Mouse (Mus musculus) neural tube, embryonic 13.5 days (tissue): ENCODE data around the gene P2rx1. TPM values are rescaled to one million over a fixed set of nuclear protein-coding genes. Genes with fewer than 3 reads are reported as not detected.
A peak's percentile ranks its signal among the peaks of the same experiment; 100 is the strongest.

Experiments used
- ATAC-seq: fragments of 200-750 bp; cut with Nextera tagmentation; 2 replicates; pipeline ENCODE4 v1.8.0; 2017; ENCODE audit warnings: low read depth, mild to moderate bottlenecking, moderate TSS enrichment, moderate library complexity
- H3K27ac ChIP-seq: fragments of 300-500 bp; sonication (generic); replicated peaks from 2 replicates; pipeline ENCODE4 v1.5.1; 2015; ENCODE audit warnings: moderate library complexity, mild to moderate bottlenecking, inconsistent platforms
- H3K27me3 ChIP-seq: fragments of 300-500 bp; sonication (generic); 2 replicates; pipeline ENCODE4 v1.6.1; 2015; ENCODE audit warnings: mild to moderate bottlenecking, inconsistent platforms
- H3K36me3 ChIP-seq: fragments of 300-500 bp; sonication (generic); 2 replicates; pipeline ENCODE4 v1.6.1; 2015; ENCODE audit warnings: mild to moderate bottlenecking, inconsistent platforms
- H3K4me1 ChIP-seq: fragments of 300-500 bp; sonication (generic); replicated peaks from 2 replicates; pipeline ENCODE4 v1.6.1; 2015; ENCODE audit warnings: inconsistent platforms
- H3K4me2 ChIP-seq: fragments of 300-500 bp; sonication (generic); 2 replicates; pipeline ENCODE4 v1.6.1; 2015; ENCODE audit warnings: inconsistent platforms, mild to moderate bottlenecking, moderate library complexity
- H3K4me3 ChIP-seq: fragments of 300-500 bp; sonication (generic); 2 replicates; pipeline ENCODE4 v1.5.1; 2015; ENCODE audit warnings: mild to moderate bottlenecking, inconsistent platforms
- H3K9ac ChIP-seq: fragments of 300-500 bp; sonication (generic); 2 replicates; pipeline ENCODE4 v1.6.1; 2015; ENCODE audit warnings: moderate library complexity, mild to moderate bottlenecking, inconsistent platforms
- H3K9me3 ChIP-seq: fragments of 300-500 bp; sonication (generic); 2 replicates; pipeline ENCODE4 v1.6.1; 2016; ENCODE audit warnings: inconsistent platforms
- whole genome bisulfite sequencing: fragments of 180-500 bp; shearing (Covaris S2); methylation state at CpG from one replicate; pipeline ENCODE4 v1.1.7; 2015; 5-methylcytosine and 5-hydroxymethylcytosine counted together
- polyA plus RNA-seq: library from polyadenylated mRNA; unstranded; fragments of >200 nt; fragmentation: Nextera tagmentation; extraction: Ambion mirVana; gene quantifications from 2 replicates; pipeline ENCODE4 v1.2.1, GENCODE M21; 2015

The P2rx1 gene
- polyA plus RNA-seq, 1 experiment from 2014 or later = 0.38 TPM

DNA sequence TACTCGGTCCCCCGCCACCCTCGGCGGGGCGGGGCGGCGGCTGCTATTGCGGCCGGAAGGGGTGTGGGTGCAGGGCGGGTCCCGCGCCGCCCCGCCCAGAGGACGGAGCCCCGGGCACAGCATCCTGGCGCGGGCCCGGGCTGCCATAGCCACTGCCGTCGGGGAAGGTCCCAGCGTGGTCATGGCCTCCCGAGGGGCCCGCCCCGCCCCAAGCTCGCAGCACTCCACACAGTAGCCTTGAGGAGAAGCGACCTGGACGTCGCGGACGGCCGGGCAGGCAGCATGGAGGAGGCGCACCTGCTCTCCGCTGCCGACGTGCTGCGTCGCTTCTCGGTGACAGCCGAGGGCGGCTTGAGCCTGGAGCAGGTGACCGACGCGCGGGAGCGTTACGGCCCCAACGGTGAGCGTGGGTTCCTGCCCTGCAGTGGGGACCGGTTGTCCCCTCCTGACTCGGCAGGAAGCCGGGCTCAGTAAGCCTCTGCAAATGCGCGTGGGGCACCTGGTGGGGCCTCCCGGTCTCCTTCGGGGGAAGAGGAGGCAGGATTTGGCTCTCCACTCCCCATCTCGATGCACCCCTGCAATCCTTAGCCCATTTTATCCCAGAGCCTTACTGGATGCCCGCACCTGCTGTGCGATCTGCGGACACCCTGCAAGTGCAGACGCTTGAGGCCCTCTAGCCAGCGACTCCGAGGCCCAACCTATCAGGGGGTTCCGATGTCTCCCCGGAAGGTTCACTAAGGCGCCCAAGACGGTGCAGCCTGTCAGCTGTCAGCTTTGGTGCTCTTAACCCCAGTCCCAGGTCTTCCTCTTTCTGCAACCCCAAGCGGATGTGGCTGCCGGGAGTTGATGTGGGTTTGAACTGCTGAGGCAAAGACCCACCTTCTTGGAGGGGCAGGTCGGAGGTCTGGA, 37.6 kb upstream of the P2rx1 start, which contains the start of gene Atp2a3:
Gene Atp2a3, plus strand, starts transcription at position 98 of the 909 bp plus-strand sequence.
- Histone ChIP-seq H3K27ac (no peak within 1 kb of the TSS), H3K4me2 (peak within 1 kb of the TSS; percentile 50), H3K9ac (no peak within 1 kb of the TSS; the same call in 1 of the 2 replicates), H3K27me3 (peaks cover 55% of the 10 kb centered on the region), H3K4me1 (peaks cover 12% of the 10 kb centered on the region), H3K9me3 (no peaks in the 10 kb centered on the region), H3K36me3 (no peaks in the 10 kb centered on the region), H3K4me3 (peak within 1 kb of the TSS; percentile 26)
- 4% methylated on average over 60 of the region's 70 CpGs for WGBS
- no peak for ATAC-seq

DNA sequence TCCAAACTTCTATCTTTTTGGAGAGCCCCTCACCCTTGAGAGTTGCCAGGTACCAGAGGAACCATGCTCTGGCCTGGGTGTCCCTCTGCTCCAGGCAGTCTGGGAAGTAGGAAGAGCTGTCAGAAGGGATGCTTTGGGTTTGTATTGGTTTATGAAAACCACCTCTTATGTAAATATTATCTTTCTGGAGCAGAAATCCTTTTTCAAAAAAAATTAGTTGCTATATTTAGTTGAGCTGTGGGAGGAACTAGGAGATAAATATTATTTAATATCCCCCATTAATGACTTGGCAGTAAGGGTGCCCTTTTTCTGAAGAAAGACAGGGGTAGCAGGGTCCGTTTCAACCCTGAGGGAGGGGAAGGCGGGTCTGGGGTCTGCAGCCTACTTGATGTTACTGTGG, 36.5 kb upstream of the P2rx1 start:
- H3K4me1 ChIP-seq = peaks cover 12% of the 10 kb centered on the region
- no peaks in the 10 kb centered on the region for H3K36me3 ChIP-seq
- no peaks in the 10 kb centered on the region for H3K9me3 ChIP-seq
- WGBS = 85% methylated on average over 2 of the region's 2 CpGs
- H3K4me2 ChIP-seq = no peak overlapping the region
- peaks cover 51% of the 10 kb centered on the region for H3K27me3 ChIP-seq
- ATAC-seq = no peak
- no peak overlapping the region for H3K27ac ChIP-seq
- H3K4me3 ChIP-seq = no peak overlapping the region
- H3K9ac ChIP-seq = no peak overlapping the region

GRCm38 (mm10) chr11:72963058-72963788, 35.7 kb upstream of the P2rx1 start:
- Histone ChIP-seq H3K9me3 (no peaks in the 10 kb centered on the region), H3K4me3 (no peak overlapping the region), H3K36me3 (no peaks in the 10 kb centered on the region), H3K4me2 (no peak overlapping the region), H3K27ac (no peak overlapping the region), H3K27me3 (peaks cover 51% of the 10 kb centered on the region), H3K9ac (no peak overlapping the region), H3K4me1 (peaks cover 12% of the 10 kb centered on the region)
- WGBS = 52% methylated on average over 7 of the region's 7 CpGs
- ATAC-seq = no peak

DNA sequence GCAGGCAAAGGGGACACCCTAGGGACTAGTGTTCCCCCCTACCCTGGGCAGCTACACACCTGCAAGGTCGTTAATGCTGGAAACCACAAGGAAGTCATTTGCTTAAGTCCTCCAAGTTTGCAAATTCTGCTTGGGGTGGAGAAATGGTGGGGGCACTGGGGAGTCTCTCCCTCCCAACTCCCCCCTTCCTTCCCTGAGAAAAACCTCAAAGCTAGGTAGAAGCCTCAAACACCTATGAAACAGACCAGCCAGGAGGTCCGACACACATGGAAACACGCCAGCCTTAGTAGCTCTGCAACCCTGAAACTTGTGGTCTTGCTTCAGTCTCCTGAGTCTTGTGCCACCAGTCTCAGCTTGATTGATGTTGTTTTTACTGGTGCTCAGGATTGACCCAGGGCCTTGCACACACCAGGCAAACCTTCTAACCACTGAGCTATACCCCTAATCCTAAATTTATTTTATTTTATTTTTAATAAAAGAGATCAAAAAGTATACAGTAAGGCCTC, 35.1 kb upstream of the P2rx1 start:
- no peaks in the 10 kb centered on the region for H3K36me3 ChIP-seq
- peaks cover 51% of the 10 kb centered on the region for H3K27me3 ChIP-seq
- H3K4me1 ChIP-seq = peaks cover 12% of the 10 kb centered on the region
- H3K27ac ChIP-seq = no peak overlapping the region
- 64% methylated on average over 3 of the region's 3 CpGs for WGBS
- H3K4me3 ChIP-seq = no peak overlapping the region
- no peak overlapping the region for H3K9ac ChIP-seq
- ATAC-seq = no peak
- no peak overlapping the region for H3K4me2 ChIP-seq
- no peaks in the 10 kb centered on the region for H3K9me3 ChIP-seq

DNA sequence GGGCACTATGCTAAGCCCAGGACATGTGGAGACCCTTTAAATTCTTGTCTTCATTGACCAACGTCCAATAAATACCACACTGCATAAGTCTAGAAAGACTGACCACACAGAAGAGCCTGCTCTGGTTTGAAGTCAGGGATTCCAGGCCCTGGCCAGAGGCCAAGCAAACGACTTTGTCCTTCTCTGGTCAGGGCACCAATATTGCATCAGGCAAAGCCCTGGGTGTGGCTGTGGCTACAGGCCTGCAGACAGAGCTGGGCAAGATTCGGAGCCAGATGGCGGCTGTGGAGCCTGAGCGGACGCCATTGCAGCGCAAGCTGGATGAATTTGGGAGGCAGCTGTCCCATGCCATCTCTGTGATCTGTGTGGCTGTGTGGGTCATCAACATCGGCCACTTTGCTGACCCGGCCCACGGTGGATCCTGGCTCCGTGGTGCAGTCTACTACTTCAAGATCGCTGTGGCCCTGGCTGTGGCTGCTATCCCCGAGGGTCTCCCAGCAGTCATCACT, 23.9 kb upstream of the P2rx1 start:
- Histone ChIP-seq H3K36me3 (no peaks in the 10 kb centered on the region), H3K9me3 (no peaks in the 10 kb centered on the region), H3K27me3 (peaks cover 2% of the 10 kb centered on the region; the same call in 1 of the 2 replicates), H3K4me2 (no peak overlapping the region), H3K27ac (no peak overlapping the region), H3K4me3 (no peak overlapping the region), H3K4me1 (no peaks in the 10 kb centered on the region), H3K9ac (no peak overlapping the region)
- no peak for ATAC-seq
- 84% methylated on average over 13 of the region's 13 CpGs for WGBS

DNA sequence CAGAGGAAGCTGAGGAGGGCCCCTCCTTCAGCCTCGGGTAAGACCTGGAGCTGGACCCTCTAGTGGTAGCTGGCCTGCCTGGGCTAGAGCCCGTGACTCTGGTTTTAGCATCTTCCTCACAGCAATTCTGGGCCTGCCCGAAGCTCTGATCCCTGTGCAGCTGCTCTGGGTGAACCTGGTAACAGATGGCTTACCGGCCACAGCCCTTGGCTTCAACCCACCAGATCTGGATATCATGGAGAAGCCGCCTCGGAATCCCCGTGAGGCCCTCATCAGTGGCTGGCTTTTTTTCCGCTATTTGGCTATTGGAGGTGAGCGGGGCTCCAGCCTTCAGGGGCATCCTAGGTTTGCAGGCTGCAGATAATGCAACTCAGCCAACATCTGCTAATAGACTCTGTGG, 16.4 kb upstream of the P2rx1 start:
- H3K36me3 ChIP-seq = no peaks in the 10 kb centered on the region
- ATAC-seq = no peak
- no peaks in the 10 kb centered on the region for H3K4me1 ChIP-seq
- no peak overlapping the region for H3K27ac ChIP-seq
- H3K4me3 ChIP-seq = no peak overlapping the region
- no peaks in the 10 kb centered on the region for H3K9me3 ChIP-seq
- H3K4me2 ChIP-seq = no peak overlapping the region
- 87% methylated on average over 9 of the region's 9 CpGs for WGBS
- H3K27me3 ChIP-seq = no peaks in the 10 kb centered on the region
- no peak overlapping the region for H3K9ac ChIP-seq

GRCm38 (mm10) chr11:72983283-72983682, 15.6 kb upstream of the P2rx1 start:
- no peak overlapping the region for H3K9ac ChIP-seq
- H3K27me3 ChIP-seq = no peaks in the 10 kb centered on the region
- no peak overlapping the region for H3K4me2 ChIP-seq
- H3K36me3 ChIP-seq = no peaks in the 10 kb centered on the region
- no peaks in the 10 kb centered on the region for H3K4me1 ChIP-seq
- 48% methylated on average over 5 of the region's 5 CpGs for WGBS
- H3K9me3 ChIP-seq = no peaks in the 10 kb centered on the region
- H3K27ac ChIP-seq = no peak overlapping the region
- no peak overlapping the region for H3K4me3 ChIP-seq
- ATAC-seq = no peak

DNA sequence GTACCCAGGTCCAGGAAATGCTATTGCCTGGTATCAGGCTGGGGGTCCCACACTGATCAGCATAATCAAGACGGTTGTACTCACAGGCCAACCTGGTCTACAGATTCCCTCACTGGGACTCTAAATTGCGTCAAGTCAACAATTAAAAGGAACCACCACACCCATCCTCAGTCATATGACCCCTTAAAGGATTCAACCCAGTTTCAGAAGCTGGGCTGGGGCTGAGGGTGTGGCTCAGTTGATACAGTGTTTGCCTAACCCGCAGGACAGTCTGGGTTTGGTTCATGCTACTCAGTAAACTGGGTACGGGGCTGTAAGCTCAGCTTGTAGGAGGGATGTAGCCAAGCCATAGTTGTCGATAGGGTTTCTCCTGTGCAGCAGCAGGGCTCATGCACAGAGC, 12.2 kb upstream of the P2rx1 start:
- H3K36me3 ChIP-seq = no peaks in the 10 kb centered on the region

DNA sequence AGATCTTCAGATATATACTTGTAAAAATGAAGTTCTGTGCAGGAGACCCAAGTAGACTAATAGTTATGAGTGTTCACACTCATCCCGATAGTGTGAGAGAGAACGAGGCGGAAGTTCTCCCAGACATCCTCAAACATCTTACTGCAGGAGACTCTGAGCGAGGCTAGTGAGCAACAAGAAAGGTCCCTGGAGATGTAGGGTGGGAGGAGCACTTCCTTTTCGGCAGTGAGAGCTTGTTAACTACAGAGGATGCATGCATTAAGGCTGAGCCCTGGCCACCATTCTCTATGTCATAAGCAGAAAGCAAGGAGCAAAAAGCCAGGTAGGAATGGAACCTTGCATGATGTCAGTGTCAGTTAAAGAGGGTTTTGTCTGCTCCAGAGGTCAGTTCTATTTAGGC, 11.7 kb upstream of the P2rx1 start:
- 65% methylated on average over 5 of the region's 5 CpGs for WGBS
- Histone ChIP-seq H3K4me1 (no peaks in the 10 kb centered on the region; the same call in 1 of the 2 replicates), H3K4me3 (no peak overlapping the region), H3K9me3 (no peaks in the 10 kb centered on the region), H3K27me3 (no peaks in the 10 kb centered on the region), H3K27ac (no peak overlapping the region), H3K36me3 (no peaks in the 10 kb centered on the region), H3K9ac (no peak overlapping the region), H3K4me2 (no peak overlapping the region)
- ATAC-seq = no peak

More for the DNA sequence above, 12.2 kb upstream of the P2rx1 start:
- ATAC-seq = no peak
- 74% methylated on average over 5 of the region's 5 CpGs for WGBS
- Histone ChIP-seq H3K9me3 (no peaks in the 10 kb centered on the region), H3K27me3 (no peaks in the 10 kb centered on the region), H3K4me3 (no peak overlapping the region), H3K4me2 (no peak overlapping the region), H3K27ac (no peak overlapping the region), H3K4me1 (no peaks in the 10 kb centered on the region; the same call in 1 of the 2 replicates), H3K9ac (no peak overlapping the region)

DNA sequence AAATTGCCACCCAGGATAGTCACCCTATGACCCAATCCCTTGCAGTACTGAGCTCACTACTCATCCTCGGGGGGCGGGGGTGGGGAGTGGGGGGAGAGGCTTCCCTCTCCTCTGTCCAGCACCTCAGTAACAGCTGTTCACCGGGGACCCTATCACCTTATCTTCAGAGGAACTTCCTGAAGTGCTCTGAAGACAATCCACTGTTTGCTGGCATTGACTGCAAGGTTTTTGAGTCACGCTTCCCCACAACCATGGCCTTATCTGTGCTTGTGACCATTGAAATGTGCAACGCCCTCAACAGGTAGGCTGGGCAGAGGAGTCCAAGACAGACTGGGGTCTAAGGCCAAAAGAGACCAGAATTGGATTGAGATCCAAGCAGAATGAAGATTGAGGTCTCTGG, 11.1 kb upstream of the P2rx1 start:
- Histone ChIP-seq H3K4me3 (no peak overlapping the region), H3K4me1 (no peaks in the 10 kb centered on the region; the same call in 1 of the 2 replicates), H3K4me2 (no peak overlapping the region), H3K9ac (no peak overlapping the region), H3K36me3 (no peaks in the 10 kb centered on the region), H3K9me3 (no peaks in the 10 kb centered on the region), H3K27ac (no peak overlapping the region), H3K27me3 (no peaks in the 10 kb centered on the region)
- no peak for ATAC-seq
- WGBS = 82% methylated on average over 5 of the region's 5 CpGs

GRCm38 (mm10) chr11:72989044-72989443, 9.9 kb upstream of the P2rx1 start:
- no peak overlapping the region for H3K9ac ChIP-seq
- H3K4me2 ChIP-seq = no peak overlapping the region
- no peaks in the 10 kb centered on the region for H3K27me3 ChIP-seq
- H3K27ac ChIP-seq = no peak overlapping the region
- 80% methylated on average over 6 of the region's 6 CpGs for WGBS
- no peak overlapping the region for H3K4me3 ChIP-seq
- no peaks in the 10 kb centered on the region; the same call in 1 of the 2 replicates for H3K4me1 ChIP-seq
- no peak for ATAC-seq
- H3K36me3 ChIP-seq = no peaks in the 10 kb centered on the region
- H3K9me3 ChIP-seq = no peaks in the 10 kb centered on the region

- Histone ChIP-seq H3K27ac (no peak overlapping the region), H3K9me3 (no peaks in the 10 kb centered on the region), H3K4me2 (no peak overlapping the region), H3K4me3 (no peak overlapping the region), H3K36me3 (no peaks in the 10 kb centered on the region), H3K27me3 (no peaks in the 10 kb centered on the region), H3K4me1 (no peaks in the 10 kb centered on the region; the same call in 1 of the 2 replicates), H3K9ac (no peak overlapping the region)
- WGBS = 72% methylated on average over 9 of the region's 9 CpGs
- no peak for ATAC-seq
Observed at GRCm38 (mm10) chr11:72990688-72991087, 8.2 kb upstream of the P2rx1 start.
